Mouse (Mus musculus): ENCODE measurements at regions not wholly inside any gene's neighbourhood (a gene's known extent, or its start where the extent isn't known, plus 50 kb on each side); places are given as distances from the start of the nearest gene placed in this dataset.

DNA sequence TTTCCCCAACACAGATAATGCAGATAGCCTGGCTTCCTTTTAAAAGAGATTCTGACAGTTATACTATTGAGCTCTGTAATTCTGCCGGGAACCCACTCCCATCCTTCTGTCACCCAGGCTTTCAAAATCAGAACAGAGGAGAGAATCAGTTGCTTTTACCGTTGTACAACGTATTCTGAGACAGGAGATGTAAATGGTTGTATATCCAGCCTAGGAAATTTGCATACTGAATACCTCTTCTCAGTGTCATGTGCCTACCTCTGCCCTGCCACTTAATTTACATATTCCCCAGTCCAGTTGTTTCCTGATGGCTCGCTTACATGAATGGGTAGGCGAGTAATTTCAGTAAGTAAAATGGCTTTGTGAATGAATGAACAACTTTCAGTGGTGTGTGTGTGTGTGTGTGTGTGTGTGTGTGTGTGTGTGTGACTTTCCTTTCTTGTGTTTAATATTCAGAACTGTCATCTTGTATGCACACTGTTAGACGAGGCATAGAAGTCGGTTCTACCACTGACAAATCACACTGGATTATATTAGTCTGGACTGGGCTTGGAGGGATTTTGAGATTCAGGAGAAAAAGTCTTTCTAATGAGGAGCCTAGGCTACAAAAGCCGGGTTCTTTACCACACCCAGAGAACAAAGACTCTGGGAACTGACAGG is 282.2 kb upstream of the Cdh6 start:
- ATAC-seq (replicated peaks; ENCODE audit: insufficient number of reproducible peaks, low FRiP score, low TSS enrichment, poor library complexity, severe bottlenecking) = no peak

DNA sequence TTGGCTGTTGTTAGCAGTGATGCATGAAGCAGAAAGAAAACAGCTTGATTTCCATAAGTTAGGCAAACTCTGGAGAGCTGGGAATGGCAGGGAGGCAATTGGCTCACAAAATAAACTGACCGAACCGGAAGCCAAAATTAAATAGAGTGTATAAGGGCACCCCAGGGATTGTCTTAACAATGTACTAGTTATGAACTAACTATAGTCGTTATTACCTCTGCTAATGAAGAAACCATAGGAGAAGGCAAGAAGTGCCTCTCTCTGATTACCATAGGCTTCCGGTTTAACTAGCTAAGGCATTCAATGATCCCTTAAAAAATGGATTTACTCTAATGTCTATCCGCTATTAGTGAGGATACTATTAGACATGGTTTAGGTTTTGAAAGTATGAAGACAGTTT is 276.9 kb upstream of the Cdh6 start:
- no peak for ATAC-seq (replicated peaks; ENCODE audit: insufficient number of reproducible peaks, low FRiP score, low TSS enrichment, poor library complexity, severe bottlenecking)

DNA sequence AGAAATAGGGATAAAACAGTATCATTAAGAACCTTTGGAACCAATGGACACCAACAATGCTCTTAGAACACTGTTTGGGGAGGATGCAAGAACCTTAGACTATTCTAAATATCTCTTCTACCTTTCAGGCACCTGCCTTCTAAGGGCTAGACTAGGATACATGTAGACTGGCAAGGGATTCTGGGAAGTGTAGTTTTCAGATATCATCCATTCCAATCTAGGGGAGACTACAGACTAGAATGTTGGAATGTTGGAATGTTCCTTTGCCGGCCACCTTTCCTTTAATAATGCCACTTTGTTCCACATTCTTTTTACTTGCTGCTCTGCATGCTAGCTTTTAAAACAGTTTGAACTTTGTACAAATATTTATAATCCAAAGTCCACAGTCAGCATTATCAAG is 261.1 kb upstream of the Cdh6 start:
- no peak for ATAC-seq (replicated peaks; ENCODE audit: insufficient number of reproducible peaks, low FRiP score, low TSS enrichment, poor library complexity, severe bottlenecking)

DNA sequence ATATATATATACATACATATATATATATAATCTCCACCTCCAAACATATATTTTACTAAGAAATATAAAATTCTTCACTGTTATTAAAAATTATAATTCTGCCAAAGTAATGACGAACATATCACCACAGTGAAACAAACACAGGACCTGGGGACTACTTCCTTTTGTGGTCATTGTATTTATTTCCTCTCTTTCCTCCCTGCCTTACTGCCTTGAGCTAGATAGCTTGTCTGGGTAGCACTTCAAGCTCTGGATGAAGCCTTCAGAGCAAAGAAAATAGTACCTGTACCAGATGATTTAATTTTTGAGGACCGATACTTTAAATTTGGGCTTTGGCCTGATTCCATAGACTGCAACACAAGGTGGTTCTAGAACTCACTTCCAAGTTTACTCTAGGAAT is 259.5 kb upstream of the Cdh6 start:
- ATAC-seq (replicated peaks; ENCODE audit: insufficient number of reproducible peaks, low FRiP score, low TSS enrichment, poor library complexity, severe bottlenecking) = no peak

DNA sequence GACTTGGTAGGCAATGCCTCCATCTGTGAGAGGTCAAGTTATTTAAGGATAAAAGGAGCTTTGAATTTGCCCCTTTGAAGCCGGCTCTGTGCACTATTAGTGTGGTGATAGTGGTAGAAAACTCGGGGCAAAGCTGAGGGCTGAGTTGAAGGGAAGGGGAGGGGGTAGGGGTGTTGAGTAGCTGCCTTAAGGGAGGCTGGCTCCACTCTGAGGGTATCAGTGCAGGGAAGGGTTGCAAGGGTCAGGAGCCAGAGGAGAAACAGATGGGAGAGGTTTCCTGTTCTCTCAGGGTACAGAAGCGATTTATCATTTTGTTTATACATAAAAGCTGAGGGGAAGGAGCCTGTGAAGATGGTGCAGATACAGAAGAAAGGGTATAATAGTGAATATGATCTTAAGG is 246.1 kb upstream of the Cdh6 start:
- no peak for ATAC-seq (replicated peaks; ENCODE audit: insufficient number of reproducible peaks, low FRiP score, low TSS enrichment, poor library complexity, severe bottlenecking)

DNA sequence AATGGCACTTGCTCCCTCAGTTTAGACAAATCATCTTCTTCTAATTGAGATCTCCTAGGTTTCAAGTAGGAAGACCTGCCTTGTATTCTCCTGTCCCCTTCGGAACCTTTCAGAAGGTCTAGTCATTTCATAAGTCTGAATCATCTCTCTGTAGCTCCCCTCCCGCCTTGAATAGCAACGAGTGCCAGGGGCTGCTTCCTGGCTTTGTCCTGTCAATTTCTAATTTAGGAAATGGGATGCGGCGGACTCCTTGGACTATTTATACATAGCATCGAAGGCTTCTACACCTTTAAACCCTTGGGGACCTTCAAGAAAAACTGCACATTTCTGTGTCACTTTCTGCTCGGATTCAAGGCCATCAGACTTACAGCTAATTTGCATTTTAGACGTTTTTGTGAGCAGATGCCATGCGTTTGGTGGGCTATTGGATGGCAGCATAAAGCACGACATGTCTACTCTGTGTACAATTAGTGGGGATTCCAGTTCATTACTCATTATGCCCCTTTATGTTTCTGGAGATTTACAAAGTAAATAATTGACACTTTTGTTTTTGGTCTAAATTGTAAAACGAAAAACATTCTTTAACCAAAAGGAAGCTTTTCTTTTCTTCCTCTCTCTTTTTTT is 236.7 kb upstream of the Cdh6 start:
- no peak for ATAC-seq (replicated peaks; ENCODE audit: insufficient number of reproducible peaks, low FRiP score, low TSS enrichment, poor library complexity, severe bottlenecking)

DNA sequence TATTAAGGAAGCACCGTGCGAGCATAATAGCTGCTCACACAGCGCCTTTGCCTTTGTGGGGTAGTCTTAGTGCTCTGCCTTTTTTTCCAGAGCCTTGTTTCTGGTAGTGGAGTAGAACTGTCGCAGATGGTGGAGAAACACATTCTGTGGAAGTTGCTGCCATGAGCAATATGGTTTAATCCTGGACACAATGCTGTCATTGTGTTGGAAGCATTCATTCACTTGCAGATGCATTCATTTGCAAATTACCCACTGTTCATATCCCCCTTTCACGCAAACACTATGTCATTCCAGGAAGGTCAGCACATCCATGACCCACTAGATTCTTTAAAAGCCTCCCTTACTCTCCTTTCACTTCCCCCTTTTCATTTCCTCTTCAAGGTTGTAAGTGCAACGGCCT is 219.7 kb upstream of the Cdh6 start:
- ATAC-seq (replicated peaks; ENCODE audit: insufficient number of reproducible peaks, low FRiP score, low TSS enrichment, poor library complexity, severe bottlenecking) = 0 out of 2 replicates have a peak, but pooled peaks have one; percentile 27

DNA sequence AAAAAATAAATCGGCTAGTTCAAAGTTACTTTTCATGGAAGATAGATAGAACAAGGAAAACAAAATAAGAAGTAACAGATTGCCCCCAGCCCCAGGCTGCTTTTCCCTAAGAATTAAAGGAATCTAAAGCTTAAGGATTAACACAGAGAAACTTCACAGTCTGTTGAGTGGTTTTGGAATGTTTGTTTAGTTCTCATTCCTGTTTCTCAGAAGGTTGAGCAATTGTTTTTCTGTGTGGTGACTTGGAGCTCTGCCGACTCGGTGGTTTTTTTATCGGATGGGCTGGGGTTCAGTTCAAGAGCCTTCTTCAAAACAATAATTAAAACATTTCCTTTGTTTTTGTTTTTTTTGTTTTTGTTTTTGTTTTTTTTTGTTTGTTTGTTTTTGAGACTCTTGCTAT is 217.9 kb upstream of the Cdh6 start:
- no peak for ATAC-seq (replicated peaks; ENCODE audit: insufficient number of reproducible peaks, low FRiP score, low TSS enrichment, poor library complexity, severe bottlenecking)

DNA sequence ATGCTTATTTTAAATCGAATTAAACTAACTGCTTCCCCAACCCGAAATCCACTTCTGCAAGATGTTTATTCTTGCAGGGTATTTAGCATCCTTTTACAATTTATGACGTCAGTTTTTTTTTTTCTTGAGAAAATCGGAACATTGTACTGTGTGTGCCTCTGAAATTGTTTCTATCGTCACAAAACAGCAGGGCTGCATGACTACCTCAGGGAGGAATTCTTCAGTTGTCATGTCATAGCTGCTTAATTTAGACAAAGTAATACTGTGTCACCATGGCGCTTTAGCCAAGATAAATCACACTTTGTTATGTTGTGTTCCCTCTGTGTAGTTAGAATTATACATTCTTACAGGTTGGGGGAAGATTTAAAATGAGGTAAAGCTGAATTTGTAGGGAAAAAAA is 211.3 kb upstream of the Cdh6 start:
- ATAC-seq (replicated peaks; ENCODE audit: insufficient number of reproducible peaks, low FRiP score, low TSS enrichment, poor library complexity, severe bottlenecking) = no peak

DNA sequence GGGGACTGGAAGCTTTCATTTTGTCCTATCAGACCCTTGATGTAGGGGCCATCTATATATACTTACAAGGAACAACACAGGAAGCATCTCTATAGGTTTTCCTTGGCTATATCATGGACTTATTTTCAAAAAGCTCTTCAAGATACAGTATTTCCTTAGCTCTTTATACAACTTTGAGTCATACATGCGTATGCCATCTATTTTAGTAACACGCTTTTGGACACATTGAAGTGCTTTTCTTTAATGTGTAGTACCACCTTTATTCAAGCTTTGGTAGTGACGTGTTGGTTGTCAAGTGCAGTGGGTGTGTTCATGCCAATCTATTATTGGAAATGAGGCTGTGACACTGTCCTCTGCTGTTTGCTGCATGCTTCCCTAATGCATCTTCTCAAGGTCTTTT is 202.1 kb upstream of the Cdh6 start:
- no peak for ATAC-seq (replicated peaks; ENCODE audit: insufficient number of reproducible peaks, low FRiP score, low TSS enrichment, poor library complexity, severe bottlenecking)

DNA sequence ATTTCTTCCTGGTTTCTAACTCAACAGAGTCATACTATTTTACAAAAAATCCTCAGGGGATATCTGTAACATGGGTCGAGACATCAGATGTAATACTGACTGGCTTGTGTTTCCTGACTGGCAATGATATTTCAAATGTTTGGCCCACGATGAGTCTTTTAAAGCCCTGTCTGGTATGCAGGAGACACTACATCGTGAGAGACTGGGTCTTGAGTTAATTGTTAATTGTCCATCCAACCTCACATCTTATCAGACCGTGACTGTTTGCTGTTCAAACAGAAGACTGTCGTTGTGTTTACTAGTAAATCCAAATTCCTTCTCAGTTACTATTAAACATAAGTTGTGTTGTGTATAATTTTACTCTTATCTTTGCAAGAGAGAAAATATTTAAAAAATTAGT is 195.3 kb upstream of the Cdh6 start:
- ATAC-seq (replicated peaks; ENCODE audit: insufficient number of reproducible peaks, low FRiP score, low TSS enrichment, poor library complexity, severe bottlenecking) = no peak

DNA sequence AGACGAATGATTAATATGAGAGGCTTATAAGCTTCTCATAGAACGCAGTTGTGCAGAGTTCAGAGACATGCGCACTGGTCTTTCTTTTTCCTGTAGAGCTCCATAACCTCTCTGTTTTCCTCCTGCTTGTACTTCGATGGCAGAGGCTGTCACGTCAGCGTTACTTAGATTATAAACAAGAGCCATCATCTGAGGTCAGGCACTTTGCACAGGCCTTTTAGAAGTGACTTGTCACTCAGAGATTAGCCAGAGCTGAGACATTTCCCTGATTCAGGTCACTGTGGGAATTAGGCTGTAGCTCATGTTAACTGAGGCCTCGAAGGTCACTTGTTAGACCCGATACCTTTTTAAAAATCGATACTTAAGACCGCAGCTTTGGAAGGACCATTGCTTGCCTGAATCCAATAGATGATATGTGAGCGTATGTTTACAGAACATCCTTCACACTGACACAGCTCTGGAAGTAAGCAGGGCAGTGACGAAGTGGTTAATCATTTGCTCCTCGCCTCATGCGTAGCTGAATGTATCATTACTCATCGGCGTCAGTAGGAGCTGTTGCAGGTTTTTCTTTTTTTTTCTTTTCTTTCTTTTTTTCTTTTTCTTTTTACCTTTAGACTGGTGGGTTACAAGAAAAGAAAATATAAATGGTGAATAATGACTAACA is 193.9 kb upstream of the Cdh6 start:
- no peak for ATAC-seq (replicated peaks; ENCODE audit: insufficient number of reproducible peaks, low FRiP score, low TSS enrichment, poor library complexity, severe bottlenecking)

DNA sequence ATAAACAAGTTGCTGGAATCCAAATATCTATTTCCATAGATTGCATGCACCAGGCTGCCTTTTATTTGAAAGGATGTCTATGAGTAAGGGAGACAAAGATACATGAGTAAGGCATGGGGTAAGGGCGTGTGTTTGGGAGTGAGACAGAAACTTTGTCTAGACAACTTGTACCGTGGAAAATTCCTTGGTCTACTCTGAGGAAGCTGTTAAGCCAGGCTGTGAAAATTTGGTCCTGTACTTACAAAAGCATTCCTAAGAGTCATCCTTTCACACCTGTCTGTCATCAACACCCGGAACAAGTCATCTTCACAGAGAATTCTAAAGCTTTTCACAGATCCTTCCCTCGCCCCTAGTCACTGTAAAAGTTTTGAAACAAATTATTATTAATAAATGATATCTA is 193.1 kb upstream of the Cdh6 start:
- ATAC-seq (replicated peaks; ENCODE audit: insufficient number of reproducible peaks, low FRiP score, low TSS enrichment, poor library complexity, severe bottlenecking) = no peak

DNA sequence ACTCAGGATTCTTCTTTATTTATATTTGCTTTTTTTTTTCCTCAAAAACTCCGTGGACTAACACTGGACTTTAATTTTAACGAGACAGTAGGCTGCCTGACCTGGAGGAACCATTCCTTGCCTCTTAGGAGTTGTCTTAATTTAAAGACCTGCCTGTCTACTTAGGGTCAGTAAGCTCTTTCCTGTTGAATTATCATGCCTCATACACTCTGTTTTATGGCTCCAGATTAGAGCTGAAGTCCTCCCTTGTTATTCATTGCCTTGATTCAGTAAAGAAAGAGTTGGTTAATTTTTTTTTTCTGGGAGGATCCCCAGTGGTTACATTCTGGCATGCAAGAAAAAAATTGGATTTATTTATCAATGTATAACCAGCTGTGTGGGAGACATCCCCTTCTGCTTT is 187.3 kb upstream of the Cdh6 start:
- no peak for ATAC-seq (replicated peaks; ENCODE audit: insufficient number of reproducible peaks, low FRiP score, low TSS enrichment, poor library complexity, severe bottlenecking)

DNA sequence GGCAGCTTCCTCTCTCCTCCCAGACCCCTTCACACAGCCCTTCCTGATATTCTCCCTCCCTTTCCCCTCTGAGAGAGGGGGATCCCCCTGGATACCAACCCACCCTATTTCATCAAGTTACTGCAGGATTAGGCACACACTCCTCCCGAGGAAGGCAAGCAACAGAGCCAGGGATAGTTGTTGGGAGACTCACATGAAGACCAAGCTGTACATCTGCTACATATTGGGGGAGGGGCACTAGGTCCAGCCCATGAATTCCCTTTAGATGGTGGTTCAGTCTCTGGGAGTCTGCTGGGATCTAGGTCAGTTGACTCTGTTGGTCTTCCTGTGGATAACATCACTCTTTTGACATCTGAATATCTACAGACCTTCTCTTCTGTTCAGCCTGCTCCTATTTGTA is 185.6 kb upstream of the Cdh6 start:
- ATAC-seq (replicated peaks; ENCODE audit: insufficient number of reproducible peaks, low FRiP score, low TSS enrichment, poor library complexity, severe bottlenecking) = no peak

DNA sequence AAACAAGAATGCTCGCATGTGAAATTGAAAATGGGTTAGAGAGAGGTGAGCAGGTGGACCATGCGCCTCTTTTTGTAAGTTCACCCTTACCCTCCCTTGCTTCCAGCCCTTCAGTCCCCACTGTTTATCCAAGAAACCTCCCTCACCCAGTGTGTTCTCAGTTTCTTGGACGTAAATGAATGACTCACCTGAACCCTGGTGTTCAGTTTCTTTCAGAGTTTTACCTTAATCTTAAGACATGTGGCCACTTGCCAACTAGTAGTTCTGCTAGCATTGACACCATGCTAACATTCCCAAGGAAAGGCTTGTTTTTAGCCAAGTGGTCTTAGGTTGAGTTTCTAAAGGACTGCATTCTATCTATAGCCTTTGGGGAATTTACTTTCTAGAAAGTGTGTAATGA is 176.8 kb upstream of the Cdh6 start:
- no peak for ATAC-seq (replicated peaks; ENCODE audit: insufficient number of reproducible peaks, low FRiP score, low TSS enrichment, poor library complexity, severe bottlenecking)

DNA sequence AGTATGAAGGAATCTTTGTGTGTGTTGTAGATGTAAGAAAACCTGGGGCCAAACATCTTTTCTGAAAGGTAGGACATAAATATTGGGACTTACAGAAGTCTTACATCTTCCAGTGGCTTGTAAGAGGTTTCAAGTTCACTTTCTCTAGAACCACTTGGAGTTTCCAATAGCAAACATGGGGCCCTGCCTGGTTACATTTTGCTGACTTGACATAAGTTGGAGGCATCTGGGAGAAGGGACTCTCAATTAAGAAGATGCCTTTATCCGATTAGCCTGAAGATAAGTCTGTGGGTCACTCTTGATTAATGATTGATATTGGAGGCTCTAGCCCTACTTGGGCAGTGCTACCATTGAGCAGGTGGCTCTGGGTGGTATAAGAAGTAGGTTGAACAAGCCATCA is 162.9 kb upstream of the Cdh6 start:
- ATAC-seq (replicated peaks; ENCODE audit: insufficient number of reproducible peaks, low FRiP score, low TSS enrichment, poor library complexity, severe bottlenecking) = no peak

DNA sequence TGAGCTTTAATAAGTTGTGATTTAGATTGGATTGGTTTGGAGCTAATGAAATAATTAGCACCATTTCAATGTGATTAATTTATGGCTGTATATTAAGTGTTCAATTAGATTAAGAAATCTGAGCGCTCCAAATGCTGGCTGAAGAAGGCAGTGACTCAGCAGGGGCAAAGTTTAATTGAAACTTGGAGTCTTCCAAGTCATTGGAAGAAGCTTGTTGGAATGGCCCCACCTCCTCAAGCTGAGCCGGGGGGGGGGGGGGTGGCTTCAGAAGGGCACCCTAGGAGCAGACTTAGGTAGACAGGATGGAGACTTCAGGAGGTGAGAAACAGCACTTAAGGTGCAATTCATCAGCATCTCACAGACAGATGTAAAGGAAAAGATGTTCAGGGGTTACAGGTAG is 151.0 kb upstream of the Cdh6 start:
- no peak for ATAC-seq (replicated peaks; ENCODE audit: insufficient number of reproducible peaks, low FRiP score, low TSS enrichment, poor library complexity, severe bottlenecking)

DNA sequence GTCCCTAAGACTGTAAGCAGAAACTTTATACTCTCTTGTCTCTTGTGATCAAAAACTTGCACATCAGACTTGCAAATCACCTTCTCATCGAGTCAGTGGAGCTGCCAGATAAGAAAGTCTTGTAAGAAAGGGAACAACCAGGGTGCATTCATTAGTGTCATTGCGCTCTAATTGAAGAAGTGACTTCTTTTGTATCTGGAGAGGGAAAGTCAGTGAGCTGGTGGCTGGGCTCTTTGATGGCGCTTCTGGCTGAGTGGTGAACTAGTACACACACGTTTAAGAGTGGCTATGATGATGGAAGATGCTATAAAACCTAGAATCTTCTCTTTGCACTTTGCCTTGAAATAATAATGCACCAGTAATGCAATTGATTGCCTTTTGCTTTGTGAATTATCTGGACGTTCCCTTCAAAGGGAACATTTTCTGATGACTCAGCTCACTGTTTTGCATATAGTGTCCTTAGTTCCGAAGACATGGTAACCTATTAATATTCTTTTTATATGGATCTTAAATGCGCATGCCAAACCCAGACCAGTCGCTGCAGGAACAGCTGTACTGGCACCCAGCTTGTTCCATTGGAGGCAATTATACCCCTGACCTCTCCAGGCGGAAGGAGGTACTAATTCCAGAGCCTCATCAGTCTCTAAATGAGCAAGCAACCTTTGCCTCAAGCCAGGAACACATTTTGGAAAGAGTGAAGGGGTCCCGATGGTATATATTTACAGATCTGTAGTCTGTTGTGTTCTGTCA is 147.3 kb upstream of the Cdh6 start:
- ATAC-seq (replicated peaks; ENCODE audit: insufficient number of reproducible peaks, low FRiP score, low TSS enrichment, poor library complexity, severe bottlenecking) = no peak

DNA sequence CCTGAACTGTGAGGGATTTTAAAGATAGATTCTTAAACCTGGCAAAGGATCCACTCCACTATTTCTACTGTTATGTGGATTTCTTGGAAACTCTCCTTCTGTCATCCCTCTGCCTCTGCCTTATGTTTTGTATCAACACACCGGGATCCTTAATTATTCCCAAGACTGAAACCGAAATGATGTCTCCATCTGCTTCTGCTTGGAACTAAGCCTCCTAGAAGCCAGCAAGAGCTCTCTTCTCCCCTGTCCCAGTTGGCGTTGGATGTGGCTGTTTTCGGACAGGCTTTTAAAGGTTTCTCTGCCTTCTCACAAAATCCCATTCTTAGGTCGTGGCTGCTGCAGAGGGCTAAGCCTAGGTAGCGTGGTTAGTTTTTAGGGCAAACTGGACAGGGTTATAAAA is 131.1 kb upstream of the Cdh6 start:
- ATAC-seq (replicated peaks; ENCODE audit: insufficient number of reproducible peaks, low FRiP score, low TSS enrichment, poor library complexity, severe bottlenecking) = no peak
